Mouse (Mus musculus) embryonic facial prominence, embryonic 15.5 days (tissue): ENCODE measurements around the gene Ccdc142. TPM values are rescaled to one million over a fixed set of nuclear protein-coding genes. Genes with fewer than 3 reads are reported as not detected.
A peak's percentile ranks its signal among the peaks of the same experiment; 100 is the strongest.

Experiments used
- ATAC-seq: fragments of 200-750 bp; cut with Nextera tagmentation; 2 replicates; pipeline ENCODE4 v1.8.0; 2017; ENCODE audit warnings: low read depth, moderate TSS enrichment; ENCODE audit not compliant: insufficient number of reproducible peaks, low FRiP score, low TSS enrichment
- H3K27ac ChIP-seq: fragments of 300-500 bp; sonication (generic); replicated peaks from 2 replicates; pipeline ENCODE4 v1.5.1; 2015; ENCODE audit warnings: mild to moderate bottlenecking, inconsistent platforms
- H3K27me3 ChIP-seq: fragments of 300-500 bp; sonication (generic); 2 replicates; pipeline ENCODE4 v1.6.1; 2015; ENCODE audit warnings: inconsistent platforms
- H3K36me3 ChIP-seq: fragments of 300-500 bp; sonication (generic); 2 replicates; pipeline ENCODE4 v1.6.1; 2015; ENCODE audit warnings: mild to moderate bottlenecking, inconsistent platforms
- H3K4me1 ChIP-seq: fragments of 300-500 bp; sonication (generic); 2 replicates; pipeline ENCODE4 v1.6.1; 2015; ENCODE audit warnings: inconsistent platforms
- H3K4me2 ChIP-seq: fragments of 300-500 bp; sonication (generic); replicated peaks from 2 replicates; pipeline ENCODE4 v1.6.1; 2015; ENCODE audit warnings: mild to moderate bottlenecking, inconsistent platforms
- H3K4me3 ChIP-seq: fragments of 300-500 bp; sonication (generic); replicated peaks from 2 replicates; pipeline ENCODE4 v1.5.1; 2015; ENCODE audit warnings: mild to moderate bottlenecking, inconsistent platforms
- H3K9ac ChIP-seq: fragments of 300-500 bp; sonication (generic); 2 replicates; pipeline ENCODE4 v1.6.1; 2015; ENCODE audit warnings: inconsistent platforms
- H3K9me3 ChIP-seq: fragments of 300-500 bp; sonication (generic); replicated peaks from 2 replicates; pipeline ENCODE4 v1.6.1; 2016; ENCODE audit warnings: inconsistent platforms
- WGBS: fragments of 180-500 bp; shearing (Covaris S2); methylation state at CpG from one replicate; pipeline ENCODE4 v1.1.7; 2015; 5-methylcytosine and 5-hydroxymethylcytosine counted together
- polyA plus RNA-seq: library from polyadenylated mRNA; unstranded; fragments of >200 nt; fragmentation: Nextera tagmentation; extraction: Ambion mirVana; gene quantifications from 2 replicates; pipeline ENCODE4 v1.2.1, GENCODE M21; 2015

Gene Ccdc142
- polyA plus RNA-seq, 1 experiment from 2014 or later, result 3.4 TPM

DNA sequence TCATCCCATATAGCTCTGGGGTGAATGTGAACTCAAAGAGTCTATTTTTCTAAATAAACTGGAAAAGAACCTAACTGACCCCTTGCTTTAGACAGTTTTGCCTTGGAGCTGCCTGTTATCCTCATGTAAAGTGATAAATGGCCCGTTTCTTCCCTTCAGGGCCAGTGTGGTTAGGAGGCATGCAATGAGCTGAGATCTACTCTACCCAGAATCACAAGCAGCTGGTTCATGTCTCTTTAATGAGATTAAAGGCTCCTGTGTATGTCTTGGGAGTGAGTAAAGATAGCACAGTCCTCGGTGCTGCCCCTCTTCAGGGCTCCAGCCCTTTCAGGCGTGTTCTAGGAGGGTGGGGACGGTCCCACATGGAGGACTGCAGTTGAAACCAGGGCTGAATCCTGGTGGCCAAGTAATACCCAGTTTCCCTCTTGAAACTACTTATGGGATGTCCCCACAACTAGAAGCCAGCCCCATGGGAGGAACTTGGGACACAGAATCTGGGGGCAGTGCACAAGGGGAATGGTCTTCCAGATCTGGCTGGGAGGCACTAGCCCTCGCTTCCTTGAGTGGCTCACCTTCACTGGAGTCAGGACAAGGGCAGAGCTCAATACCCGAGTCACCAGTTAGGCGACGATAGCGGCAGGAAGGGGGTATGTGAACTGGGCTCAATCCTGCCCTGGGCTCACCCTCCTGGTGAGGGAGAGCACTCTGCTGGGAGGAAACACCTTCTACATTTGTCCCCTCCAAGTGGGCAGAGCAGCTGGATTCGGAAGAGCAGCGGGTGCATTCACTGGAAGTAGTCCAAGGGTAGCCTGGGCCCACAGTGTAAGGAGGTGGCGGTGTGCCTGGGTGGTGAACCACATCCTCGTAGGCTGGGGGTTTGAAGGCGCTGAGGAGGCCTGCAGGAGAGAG is 17.7 kb downstream of the Ccdc142 start:
- H3K4me1 ChIP-seq, result peaks cover 62% of the 10 kb centered on the region
- 77% methylated on average over 14 of the region's 14 CpGs for WGBS
- H3K27ac ChIP-seq, result no peak overlapping the region
- no peak overlapping the region for H3K4me3 ChIP-seq
- no peak for ATAC-seq
- no peak overlapping the region for H3K9ac ChIP-seq
- H3K4me2 ChIP-seq, result no peak overlapping the region
- peaks cover 31% of the 10 kb centered on the region for H3K36me3 ChIP-seq
- H3K27me3 ChIP-seq, result no peaks in the 10 kb centered on the region
- no peaks in the 10 kb centered on the region for H3K9me3 ChIP-seq

DNA sequence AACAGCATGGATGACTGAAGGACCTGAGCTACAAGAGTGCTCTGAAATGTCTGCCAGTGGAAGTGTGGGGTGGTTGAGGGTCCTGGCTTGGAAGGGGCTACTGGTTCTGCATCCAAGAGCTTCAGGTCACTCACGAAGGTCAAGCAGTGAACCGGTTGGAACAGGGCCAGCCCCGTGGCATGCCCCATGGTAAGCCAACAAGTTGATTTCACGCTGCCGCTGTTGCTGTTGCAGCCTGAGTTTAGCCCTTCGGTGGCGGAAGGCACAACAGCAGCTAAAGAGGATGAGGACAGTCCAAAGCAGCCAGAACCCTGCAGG is 18.3 kb downstream of the Ccdc142 start:
- peaks cover 63% of the 10 kb centered on the region for H3K4me1 ChIP-seq
- peaks cover 31% of the 10 kb centered on the region for H3K36me3 ChIP-seq
- H3K9ac ChIP-seq, result no peak overlapping the region
- 69% methylated on average over 7 of the region's 7 CpGs for WGBS
- no peak overlapping the region for H3K27ac ChIP-seq
- 0 out of 2 replicates have a peak overlapping the region, but pooled peaks have one; percentile 97 for H3K4me2 ChIP-seq
- H3K4me3 ChIP-seq, result peak overlapping the region; percentile 85; the same call in 1 of the 2 replicates
- H3K27me3 ChIP-seq, result no peaks in the 10 kb centered on the region
- ATAC-seq, result no peak
- H3K9me3 ChIP-seq, result no peaks in the 10 kb centered on the region

DNA sequence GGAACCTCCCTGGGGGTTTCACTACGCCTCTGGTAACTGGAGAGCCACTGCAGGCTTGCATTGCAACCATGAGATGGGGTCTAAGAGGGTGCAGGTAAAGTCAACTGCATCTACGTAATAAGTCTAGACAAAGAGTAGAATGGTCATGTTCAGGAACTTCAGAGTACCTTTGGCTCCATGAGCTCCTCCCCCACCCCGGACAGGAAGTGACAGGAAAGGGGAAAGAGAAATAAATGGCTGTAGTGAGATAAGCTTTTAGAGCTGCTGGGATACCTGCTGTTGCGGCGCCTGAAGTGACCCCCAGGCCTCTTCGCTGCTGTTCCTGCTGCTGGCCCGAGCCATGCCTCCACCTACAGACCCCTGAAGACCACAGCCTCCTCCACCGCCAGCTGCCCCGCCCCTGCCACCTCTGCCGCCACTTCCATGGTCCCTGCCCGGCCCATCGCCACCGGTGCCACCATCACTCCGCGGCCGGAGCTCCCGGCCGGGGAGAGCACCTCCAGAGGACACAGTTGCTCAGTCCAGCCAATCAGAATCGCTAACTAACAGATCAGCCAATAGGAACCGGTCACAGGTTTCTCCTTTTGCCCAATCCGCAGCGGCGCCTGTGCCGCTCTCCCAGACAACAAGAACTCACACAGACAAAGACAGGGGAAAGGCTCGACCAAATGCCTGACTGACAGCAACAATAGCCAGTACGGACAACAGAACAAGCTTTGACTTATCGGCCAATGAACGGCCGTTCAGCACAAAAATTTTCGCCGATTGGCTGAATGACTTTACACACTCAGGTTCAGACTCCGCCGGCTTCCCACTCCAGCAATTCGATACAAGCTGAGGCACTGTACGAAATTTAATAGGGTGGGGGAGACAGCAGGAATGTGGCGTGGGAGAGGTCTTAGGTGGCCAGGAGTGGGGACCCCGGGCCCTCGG is 19.8 kb downstream of the Ccdc142 start, which contains the start of gene Wbp1:
TSS of gene Wbp1 (minus strand) at position 630 of the 933 bp plus-strand sequence.
- Histone ChIP-seq H3K27ac (peak within 1 kb of the TSS; percentile 98), H3K27me3 (no peaks in the 10 kb centered on the region), H3K4me2 (peak within 1 kb of the TSS; percentile 97), H3K9me3 (no peaks in the 10 kb centered on the region), H3K9ac (peak within 1 kb of the TSS; percentile 87), H3K4me3 (peak within 1 kb of the TSS; percentile 85), H3K36me3 (peaks cover 31% of the 10 kb centered on the region), H3K4me1 (peaks cover 58% of the 10 kb centered on the region)
- under 1% methylated on average over 38 of the region's 38 CpGs for WGBS
- ATAC-seq, result peak; percentile 97

DNA sequence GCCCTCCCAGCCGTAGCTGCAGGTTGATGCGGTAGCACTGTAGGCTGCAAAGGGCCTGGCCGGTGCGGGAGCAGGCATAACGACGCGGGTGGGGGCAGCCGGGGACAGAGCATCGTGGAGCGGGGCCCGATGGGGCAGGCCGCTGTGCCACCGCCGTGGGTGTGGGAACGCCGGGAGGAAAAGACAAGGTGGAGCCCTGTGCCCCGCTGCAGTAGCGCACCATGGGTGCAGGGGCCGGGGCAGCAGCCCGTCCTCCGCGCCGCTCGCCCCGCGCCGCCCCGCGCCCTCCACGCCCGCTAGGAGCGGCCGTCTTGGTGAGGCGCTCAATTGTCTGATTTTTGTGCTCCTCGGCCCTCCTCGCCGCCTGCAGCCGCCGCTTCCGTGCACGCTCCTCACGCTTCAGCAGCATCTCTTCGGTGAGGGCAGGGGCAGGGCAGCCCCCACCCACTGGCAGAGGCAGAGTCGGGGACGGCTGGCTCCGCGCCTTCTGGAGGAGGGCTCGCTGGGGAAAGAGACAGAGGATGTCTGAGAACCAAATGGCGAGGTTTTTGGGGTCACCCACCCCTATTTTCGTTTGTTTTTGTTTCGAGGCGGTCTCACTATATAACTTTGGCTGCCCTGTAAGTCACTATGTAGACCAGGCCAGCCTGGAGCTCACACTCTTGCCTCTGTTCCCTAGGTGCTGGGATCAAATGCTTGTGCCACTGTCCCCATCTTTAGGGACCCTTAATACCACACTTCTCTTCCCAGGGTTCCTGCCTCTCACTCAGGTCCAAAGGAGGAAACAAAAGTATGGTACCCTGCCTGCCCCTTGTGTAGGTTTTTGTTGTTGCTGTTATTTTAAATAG is 20.7 kb downstream of the Ccdc142 start:
- H3K27me3 ChIP-seq, result no peaks in the 10 kb centered on the region
- under 1% methylated on average over 52 of the region's 52 CpGs for WGBS
- H3K27ac ChIP-seq, result peak overlapping the region; percentile 98
- no peaks in the 10 kb centered on the region for H3K9me3 ChIP-seq
- peak overlapping the region; percentile 87 for H3K9ac ChIP-seq
- peaks cover 28% of the 10 kb centered on the region for H3K36me3 ChIP-seq
- H3K4me1 ChIP-seq, result peaks cover 49% of the 10 kb centered on the region
- peak overlapping the region; percentile 85 for H3K4me3 ChIP-seq
- H3K4me2 ChIP-seq, result peak overlapping the region; percentile 97
- no peak for ATAC-seq

DNA sequence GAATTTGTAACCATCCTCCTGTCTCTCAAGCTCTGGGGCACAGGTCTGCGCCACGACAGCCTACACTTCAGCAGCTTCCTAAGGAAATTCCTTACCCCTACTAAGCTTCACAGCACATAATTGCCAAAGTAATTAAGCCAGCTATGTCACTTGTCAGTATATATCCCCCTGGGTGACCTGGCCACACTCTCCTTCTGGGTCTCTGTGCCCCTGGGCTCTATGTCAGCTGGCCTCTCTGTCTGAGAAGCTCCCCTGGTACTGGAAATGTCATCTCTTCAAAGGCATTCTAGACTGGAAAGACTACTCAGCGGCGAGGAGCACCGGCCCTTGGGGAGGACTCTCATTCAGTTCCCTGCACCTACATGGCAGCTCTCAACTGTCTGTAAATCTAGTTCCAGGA is 21.6 kb downstream of the Ccdc142 start:
- Histone ChIP-seq H3K4me3 (peak overlapping the region; percentile 85), H3K9ac (no peak overlapping the region; the same call in 1 of the 2 replicates), H3K9me3 (no peaks in the 10 kb centered on the region), H3K4me1 (peaks cover 45% of the 10 kb centered on the region), H3K27ac (no peak overlapping the region), H3K36me3 (peaks cover 19% of the 10 kb centered on the region), H3K4me2 (peak overlapping the region; percentile 97), H3K27me3 (no peaks in the 10 kb centered on the region)
- no peak for ATAC-seq
- WGBS, result 64% methylated on average over 5 of the region's 5 CpGs

DNA sequence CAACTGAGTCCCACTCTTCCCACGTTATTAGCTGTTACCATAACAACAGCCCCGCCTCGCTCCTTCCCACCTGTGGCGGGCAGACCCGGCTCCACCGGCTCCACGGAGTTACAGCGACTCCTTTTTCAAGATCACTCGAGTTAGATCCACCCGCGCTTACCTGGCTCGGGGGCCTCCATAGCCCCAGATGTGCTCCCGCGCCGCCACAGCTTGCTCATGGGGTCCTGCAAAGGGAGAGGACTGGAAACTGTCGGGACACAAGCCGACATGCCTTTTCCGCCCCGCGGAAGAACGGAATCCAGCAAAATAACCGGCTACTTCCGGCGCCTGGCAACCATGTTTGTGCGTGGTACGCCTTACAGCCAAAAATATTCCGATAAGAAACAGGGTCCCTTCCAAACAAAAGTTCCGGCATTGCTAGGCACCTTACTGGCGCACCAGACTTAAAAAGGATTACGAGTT is 23.5 kb downstream of the Ccdc142 start:
- under 1% methylated on average over 30 of the region's 30 CpGs for WGBS
- ATAC-seq, result no peak

DNA sequence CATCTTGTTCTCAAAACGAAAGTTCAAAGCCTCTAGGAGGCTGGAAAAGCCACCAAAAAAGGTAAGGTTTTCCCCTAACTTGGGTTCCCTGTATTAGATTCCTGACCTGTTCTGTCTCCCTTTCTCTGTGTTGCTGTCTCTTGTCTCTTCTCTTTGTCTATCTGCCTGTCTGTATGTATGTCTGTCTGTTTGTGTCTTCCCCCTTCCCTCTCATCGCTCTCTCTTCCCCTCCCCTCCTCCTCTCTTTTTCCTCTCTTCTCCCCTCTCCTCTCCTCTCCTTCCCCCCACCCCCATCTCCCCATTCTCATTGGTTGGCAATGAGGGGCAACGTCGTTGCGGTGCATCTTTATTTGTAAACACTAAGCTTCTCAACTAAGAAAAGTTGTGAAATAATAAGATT is 23.9 kb downstream of the Ccdc142 start, which contains the start of gene Ino80b:
TSS of gene Ino80b (minus strand) at position 101 of the 400 bp plus-strand sequence.
- H3K27me3 ChIP-seq, result no peaks in the 10 kb centered on the region
- no peak for ATAC-seq
- WGBS, result 31% methylated on average over 5 of the region's 5 CpGs
- H3K36me3 ChIP-seq, result no peaks in the 10 kb centered on the region
- H3K4me3 ChIP-seq, result peak within 1 kb of the TSS; percentile 84
- no peaks in the 10 kb centered on the region for H3K9me3 ChIP-seq
- peak within 1 kb of the TSS; percentile 90 for H3K4me2 ChIP-seq
- peaks cover 30% of the 10 kb centered on the region for H3K4me1 ChIP-seq
- H3K9ac ChIP-seq, result peak within 1 kb of the TSS; percentile 64
- peak within 1 kb of the TSS; percentile 85 for H3K27ac ChIP-seq

More for the DNA sequence above, 23.5 kb downstream of the Ccdc142 start:
- Histone ChIP-seq H3K36me3 (no peaks in the 10 kb centered on the region), H3K4me2 (peak overlapping the region; percentile 90), H3K27me3 (no peaks in the 10 kb centered on the region), H3K9me3 (no peaks in the 10 kb centered on the region), H3K9ac (peak overlapping the region; percentile 64), H3K4me3 (peak overlapping the region; percentile 84), H3K27ac (peak overlapping the region; percentile 85), H3K4me1 (peaks cover 35% of the 10 kb centered on the region)

DNA sequence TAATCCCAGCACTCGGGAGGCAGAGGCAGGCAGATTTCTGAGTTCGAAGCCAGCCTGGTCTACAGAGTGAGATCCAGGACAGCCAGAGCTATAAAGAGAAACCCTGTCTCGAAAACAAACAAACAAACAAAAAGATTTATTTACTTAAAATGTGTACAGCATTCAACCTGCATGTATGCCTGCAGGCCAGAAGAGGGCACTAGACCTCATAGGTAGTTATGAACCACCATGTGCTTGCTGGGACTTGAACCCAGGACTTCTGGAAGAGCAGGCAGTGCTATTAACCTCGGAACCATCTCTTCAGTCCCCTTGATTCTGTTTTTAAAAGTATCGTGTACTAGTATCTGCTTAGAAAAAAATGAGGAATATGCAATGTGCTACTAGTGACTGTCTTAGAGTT is 26.0 kb downstream of the Ccdc142 start:
- H3K4me3 ChIP-seq, result no peak overlapping the region
- WGBS, result 95% methylated on average over 5 of the region's 5 CpGs
- ATAC-seq, result no peak

DNA sequence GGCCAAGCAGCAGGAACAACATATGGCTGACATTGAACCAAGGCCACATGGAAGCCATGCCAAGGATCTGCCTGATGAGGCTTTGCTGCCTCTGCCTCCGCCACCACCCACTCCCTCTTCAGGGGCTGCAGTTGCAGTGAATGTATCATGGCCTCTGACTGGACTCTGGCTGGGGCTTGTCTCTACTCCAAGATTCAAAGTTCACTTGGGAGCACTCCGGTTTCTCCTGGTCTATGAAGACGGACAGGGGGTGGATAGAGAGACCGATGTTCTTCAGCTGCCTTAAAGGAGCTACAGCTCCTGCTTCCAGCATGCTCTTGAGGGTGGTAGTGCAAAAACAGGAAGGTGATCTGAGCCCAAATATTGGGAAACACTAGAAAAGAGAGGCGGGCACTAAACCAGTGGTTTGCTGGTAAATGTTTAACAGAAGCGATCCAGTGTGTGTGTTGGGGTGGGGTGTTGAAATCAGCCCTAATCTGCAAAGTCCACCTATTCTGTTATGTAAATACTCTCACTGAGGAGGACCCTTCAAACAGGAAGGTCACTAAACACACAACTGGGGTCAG is 30.2 kb downstream of the Ccdc142 start:
- WGBS, result 75% methylated on average over 6 of the region's 6 CpGs
- no peak for ATAC-seq
- H3K4me2 ChIP-seq, result no peak overlapping the region

More for the DNA sequence above, 26.0 kb downstream of the Ccdc142 start:
- no peaks in the 10 kb centered on the region for H3K27me3 ChIP-seq
- H3K9ac ChIP-seq, result no peak overlapping the region
- no peaks in the 10 kb centered on the region for H3K9me3 ChIP-seq
- peaks cover 18% of the 10 kb centered on the region for H3K4me1 ChIP-seq
- H3K27ac ChIP-seq, result no peak overlapping the region
- no peak overlapping the region for H3K4me2 ChIP-seq
- no peaks in the 10 kb centered on the region for H3K36me3 ChIP-seq

More for the DNA sequence above, 30.2 kb downstream of the Ccdc142 start:
- no peaks in the 10 kb centered on the region for H3K36me3 ChIP-seq
- H3K9me3 ChIP-seq, result no peaks in the 10 kb centered on the region
- no peaks in the 10 kb centered on the region for H3K27me3 ChIP-seq
- H3K9ac ChIP-seq, result no peak overlapping the region
- H3K4me1 ChIP-seq, result peaks cover 18% of the 10 kb centered on the region
- no peak overlapping the region for H3K4me3 ChIP-seq
- H3K27ac ChIP-seq, result no peak overlapping the region
